In genomic region chr3:53381704-53382581, GRCm38 (mm10) we compare ENCODE assay signal across 23 mouse cellular contexts.
DNase-seq lines count a peak whose midpoint lies in the region; ATAC-seq lines count a peak whose summit lies in the region.
"Had no signal": no experiment of that assay in that cellular context is flagged by ENCODE, and none has a peak within 500 bp of the region (broad histone marks: within the 10 kb centered on the region; RNA-seq: fewer than 3 reads in every experiment).

No protein-coding gene starts in this region.

- peaks cover 25% of the 10 kb centered on the region for H3K4me1 ChIP-seq in limb, embryonic 13.5 days
- H3K4me1 ChIP-seq in limb, embryonic 10.5 days = peaks cover 7% of the 10 kb centered on the region
- H3K4me1 ChIP-seq in neural tube, embryonic 13.5 days (replicated peaks) = peaks cover 18% of the 10 kb centered on the region; the same call in 1 of the 2 replicates
- H3K4me1 ChIP-seq: embryonic facial prominence, embryonic 12.5 days had no signal

- no peaks in the 10 kb centered on the region; the same call in 1 of the 2 replicates for H3K9me3 ChIP-seq in limb, embryonic 13.5 days
- no peaks in the 10 kb centered on the region for H3K9me3 ChIP-seq in limb, embryonic 10.5 days (replicated peaks)
- no peaks in the 10 kb centered on the region for H3K9me3 ChIP-seq in neural tube, embryonic 13.5 days
- H3K9me3 ChIP-seq: embryonic facial prominence, embryonic 12.5 days had no signal

- peak; percentile 62 for DNase-seq in heart, adult 11 months
- DNase-seq in heart, postnatal 4 days = no peak
- no peak for DNase-seq in limb, embryonic 10.5 days (ENCODE audit: low spot score)
- peak; percentile 4 to 6 for DNase-seq in B cell, adult 2 months
- no peak for DNase-seq in thymus, postnatal 4 days
- DNase-seq: adrenal gland, postnatal 25 days; cerebellum, adult 9-10 months; forebrain, postnatal 0 days; gastrocnemius, postnatal 14 days; kidney, adult 8-10 months; kidney, postnatal 36 days; liver, postnatal 0 days; lung, postnatal 10 days; right cerebral cortex, postnatal 14 days; thymus, adult 2 months had no signal

- no peak overlapping the region for H3K9ac ChIP-seq in limb, embryonic 13.5 days
- no peak overlapping the region for H3K9ac ChIP-seq in neural tube, embryonic 13.5 days
- H3K9ac ChIP-seq: embryonic facial prominence, embryonic 12.5 days; forebrain, postnatal 0 days; liver, postnatal 0 days had no signal

- 46% methylated on average over 14 of the region's 14 CpGs for WGBS in limb, embryonic 13.5 days
- whole genome bisulfite sequencing in limb, embryonic 10.5 days = 69% methylated on average over 14 of the region's 14 CpGs
- WGBS in neural tube, embryonic 13.5 days = 32% methylated on average over 14 of the region's 14 CpGs

- H3K36me3 ChIP-seq in limb, embryonic 13.5 days = no peaks in the 10 kb centered on the region
- H3K36me3 ChIP-seq in limb, embryonic 10.5 days = no peaks in the 10 kb centered on the region
- H3K36me3 ChIP-seq in neural tube, embryonic 13.5 days = no peaks in the 10 kb centered on the region
- H3K36me3 ChIP-seq: embryonic facial prominence, embryonic 12.5 days had no signal

- H3K27ac ChIP-seq in limb, embryonic 13.5 days = no peak overlapping the region
- no peak overlapping the region for H3K27ac ChIP-seq in limb, embryonic 10.5 days
- H3K27ac ChIP-seq in neural tube, embryonic 13.5 days (replicated peaks) = peak overlapping the region; percentile 15; the same call in 1 of the 2 replicates
- H3K27ac ChIP-seq: embryonic facial prominence, embryonic 12.5 days; left cerebral cortex, adult 2 months; stomach, postnatal 0 days had no signal

- no peak overlapping the region for H3K4me2 ChIP-seq in limb, embryonic 13.5 days (replicated peaks)
- H3K4me2 ChIP-seq in neural tube, embryonic 13.5 days = no peak overlapping the region
- H3K4me2 ChIP-seq: embryonic facial prominence, embryonic 12.5 days; liver, embryonic 11.5 days; midbrain, embryonic 11.5 days had no signal

- no peak overlapping the region for H3K4me3 ChIP-seq in limb, embryonic 13.5 days
- no peak overlapping the region for H3K4me3 ChIP-seq in limb, embryonic 10.5 days
- no peak overlapping the region for H3K4me3 ChIP-seq in neural tube, embryonic 13.5 days
- H3K4me3 ChIP-seq: embryonic facial prominence, embryonic 12.5 days; left cerebral cortex, adult 2 months had no signal

- no peaks in the 10 kb centered on the region for H3K27me3 ChIP-seq in limb, embryonic 13.5 days
- H3K27me3 ChIP-seq in limb, embryonic 10.5 days (ENCODE audit: low read depth, poor library complexity, severe bottlenecking) = no peaks in the 10 kb centered on the region
- H3K27me3 ChIP-seq in neural tube, embryonic 13.5 days = no peaks in the 10 kb centered on the region
- H3K27me3 ChIP-seq: embryonic facial prominence, embryonic 12.5 days had no signal

- peak; percentile 64; the same call in 1 of the 2 replicates for ATAC-seq in limb, embryonic 13.5 days (ENCODE audit: low FRiP score, low read depth)
- ATAC-seq in neural tube, embryonic 13.5 days (ENCODE audit: low read depth) = peak; percentile 88
- no peak for ATAC-seq in granulocyte monocyte progenitor cell, adult 5-6 weeks (replicated peaks; ENCODE audit: poor library complexity, severe bottlenecking)
- ATAC-seq: forebrain, postnatal 0 days; liver, postnatal 0 days had no signal

Comparison
In these comparisons a context has a peak if more than half of its experiments do, and no peak if none do; other contexts are left out.
1. DNase-seq: peak in heart, adult 11 months (single experiment) and B cell, adult 2 months (2 of 2); none in heart, postnatal 4 days (single experiment), limb, embryonic 10.5 days (single experiment) and thymus, postnatal 4 days (single experiment).